Mouse (Mus musculus) testis, postnatal 14 days (tissue): Measurements from ENCODE around the gene Gm5936.
A peak's percentile ranks its signal among the peaks of the same experiment; 100 is the strongest.
"Not testable (repeated sequence)": the region's sequence is repeated elsewhere in the genome, so short reads cannot be mapped to it uniquely, and the experiment has no call there.

Experiments used
- DNase-seq: peaks from one replicate; pipeline ENCODE4 v3.0.0; 2021; ENCODE audit warnings: low spot score

Gm5936 gene

DNA sequence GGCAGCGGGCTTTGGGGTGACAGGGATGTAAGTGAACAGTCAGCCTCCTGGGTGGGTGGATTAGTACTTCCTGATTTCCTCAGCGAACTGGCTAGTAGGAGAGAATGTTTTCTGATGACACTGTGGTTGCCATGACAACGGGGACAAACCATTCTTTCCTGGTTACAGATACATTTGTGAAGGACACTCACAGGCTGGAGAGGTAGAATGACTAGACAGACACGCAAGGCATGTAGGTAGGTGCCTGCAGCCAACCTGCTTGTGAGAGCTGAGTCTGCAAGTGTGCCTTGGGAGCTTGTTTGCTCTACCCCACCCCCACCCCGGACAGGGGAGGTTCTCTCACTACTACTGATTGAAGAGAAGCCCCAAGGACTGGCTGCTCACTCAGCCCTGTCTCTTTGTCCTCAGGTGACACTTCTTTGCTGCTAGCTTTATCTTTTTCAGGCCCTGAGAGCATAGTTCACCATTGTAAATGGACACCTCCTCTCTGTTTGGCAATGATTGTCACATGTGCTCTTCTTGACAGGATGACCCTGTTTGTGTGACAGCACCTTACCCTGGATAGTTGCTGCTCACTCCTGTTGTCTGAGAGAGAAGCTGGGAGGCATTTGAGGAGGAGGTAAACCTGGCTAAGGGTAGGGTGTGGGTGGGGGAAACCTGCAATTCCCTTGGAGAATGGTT is at the start of gene Gm5936:
Gene Gm5936, plus strand, starts transcription at position 355 of the 681 bp plus-strand sequence.
- peak; percentile 15 for DNase-seq

DNA sequence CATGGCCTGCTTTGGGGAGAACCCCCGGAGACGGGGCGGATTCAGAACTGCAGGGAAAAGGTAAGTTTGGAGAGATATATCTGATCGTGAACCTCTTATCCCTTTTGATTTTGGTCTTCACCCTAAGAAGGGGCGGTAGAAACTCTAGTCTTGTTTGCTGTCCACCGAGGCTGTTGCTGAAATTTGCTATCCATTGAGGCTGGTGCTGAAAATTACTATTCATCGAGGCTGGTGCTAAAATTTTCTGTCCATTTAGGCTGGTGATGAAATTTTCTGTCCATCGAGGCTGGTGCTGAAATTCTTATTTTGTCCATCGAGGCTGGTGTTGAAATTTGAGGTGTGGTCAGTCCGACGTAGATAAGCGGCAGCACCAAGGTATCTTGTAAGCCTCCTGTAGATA is 19.1 kb downstream of the Gm5936 start:
- not testable (repeated sequence) for DNase-seq

DNA sequence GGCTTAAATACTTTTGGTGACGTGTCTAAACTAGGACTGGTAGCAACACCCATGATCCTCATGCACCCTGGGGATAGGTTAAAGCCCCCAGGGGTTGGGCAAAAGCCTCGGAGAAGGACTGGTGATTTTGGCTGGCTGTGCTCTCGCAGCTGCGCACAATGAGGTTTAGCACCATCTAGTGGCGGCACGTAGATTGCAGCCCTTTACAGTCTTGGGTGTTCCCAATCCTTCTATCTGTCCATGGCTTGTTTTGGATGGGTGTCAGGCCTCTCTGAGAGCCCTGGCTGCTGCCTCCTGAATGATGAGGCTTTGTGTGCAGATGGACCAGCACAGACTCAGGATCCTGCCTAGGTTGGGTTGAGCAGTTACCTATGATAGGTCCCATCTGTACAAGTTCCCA is 43.1 kb downstream of the Gm5936 start:
- DNase-seq, result not testable (repeated sequence)
